Mouse (Mus musculus): Measurements from ENCODE around the gene Vapa. TPM values are rescaled to one million over a fixed set of nuclear protein-coding genes. Genes with fewer than 3 reads are reported as not detected.
A peak's percentile ranks its signal among the peaks of the same experiment; 100 is the strongest.
"Not testable (repeated sequence)": the region's sequence is repeated elsewhere in the genome, so short reads cannot be mapped to it uniquely, and the experiment has no call there.

Vapa gene
- polyA plus RNA-seq, 1 experiment from 2014 or later = 55.9 TPM

DNA sequence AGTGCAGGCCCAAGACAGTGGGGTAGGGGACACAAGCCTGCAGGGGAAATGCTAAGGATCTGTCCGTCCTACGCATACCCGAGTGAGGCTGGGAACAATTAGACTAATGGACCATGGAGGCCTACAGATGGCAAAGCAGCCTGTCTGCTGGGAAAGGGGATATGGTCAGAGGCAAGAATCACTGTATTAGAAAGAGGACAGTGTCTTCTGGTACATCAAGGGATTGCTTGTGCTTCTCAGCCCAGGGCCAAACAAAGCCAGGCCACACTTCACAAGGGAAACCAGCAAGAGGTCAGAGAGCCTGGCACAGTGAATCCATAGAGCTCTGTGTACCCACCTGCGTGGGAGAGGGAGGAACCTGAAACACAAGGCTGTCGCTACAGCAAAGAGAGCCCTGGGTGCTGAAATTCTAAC lies 29.2 kb upstream of the Vapa start:
- Histone ChIP-seq H3K36me3 (ENCODE audit: inconsistent target) (no peaks in the 10 kb centered on the region), H3K4me3 (ENCODE audit: inconsistent target) (no peak overlapping the region), H3K27ac (peak overlapping the region; percentile 10; the same call in 1 of the 2 replicates), H3K79me2 (ENCODE audit: inconsistent target) (no peaks in the 10 kb centered on the region)
- WGBS (ENCODE audit: missing documents) = 71% methylated on average over 5 of the region's 5 CpGs

DNA sequence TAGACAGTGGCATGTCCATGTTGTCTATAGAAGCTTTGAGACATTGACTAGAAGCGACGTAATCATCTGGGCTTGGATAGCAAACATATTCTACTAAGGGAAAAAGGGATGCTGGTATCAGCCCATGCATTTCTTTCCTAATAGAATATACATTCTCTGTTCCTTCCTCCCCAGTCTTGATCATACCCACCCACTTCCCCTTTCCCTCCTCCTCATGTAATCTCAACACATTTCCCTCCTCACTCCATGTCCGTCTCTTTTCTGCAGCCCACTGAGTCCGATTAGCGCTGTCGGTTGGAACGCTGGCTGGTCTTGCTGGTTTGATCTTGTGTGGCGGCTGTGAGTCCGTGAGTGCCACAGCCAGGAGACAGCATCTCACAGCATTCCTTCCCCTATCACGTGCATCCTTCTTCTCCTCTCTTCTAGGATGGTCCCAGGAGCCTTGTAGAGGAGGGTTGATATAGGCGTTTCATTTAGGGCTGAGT lies 28.4 kb upstream of the Vapa start, which contains the start of gene Txndc2:
TSS of gene Txndc2 (minus strand) at position 435 of the 485 bp plus-strand sequence.
- Histone ChIP-seq H3K36me3 (ENCODE audit: inconsistent target) (no peaks in the 10 kb centered on the region), H3K79me2 (ENCODE audit: inconsistent target) (no peaks in the 10 kb centered on the region), H3K4me3 (ENCODE audit: inconsistent target) (no peak within 1 kb of the TSS), H3K27ac (peak within 1 kb of the TSS; percentile 10; the same call in 1 of the 2 replicates)
- 73% methylated on average over 11 of the region's 11 CpGs for WGBS (ENCODE audit: missing documents)

DNA sequence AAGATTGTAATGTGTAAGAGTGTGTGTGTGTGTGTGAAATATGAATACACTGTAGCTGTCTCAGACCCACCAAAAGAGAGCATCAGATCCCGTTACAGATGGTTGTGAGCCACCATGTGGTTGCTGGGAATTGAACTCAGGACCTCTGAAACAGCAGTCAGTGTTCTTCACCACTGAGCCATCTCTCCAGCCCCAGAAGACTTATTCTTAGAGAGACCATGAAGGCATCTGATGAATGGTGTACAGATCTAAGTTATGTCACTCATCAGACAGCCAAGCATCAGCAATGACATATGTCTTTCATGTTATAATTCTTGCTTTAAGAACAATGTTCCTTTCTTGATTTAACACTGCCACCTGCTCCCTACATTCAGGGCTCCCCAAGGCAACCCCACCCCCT lies 25.8 kb upstream of the Vapa start:
- 92% methylated on average over 1 of the region's 1 CpGs for WGBS (ENCODE audit: missing documents)

DNA sequence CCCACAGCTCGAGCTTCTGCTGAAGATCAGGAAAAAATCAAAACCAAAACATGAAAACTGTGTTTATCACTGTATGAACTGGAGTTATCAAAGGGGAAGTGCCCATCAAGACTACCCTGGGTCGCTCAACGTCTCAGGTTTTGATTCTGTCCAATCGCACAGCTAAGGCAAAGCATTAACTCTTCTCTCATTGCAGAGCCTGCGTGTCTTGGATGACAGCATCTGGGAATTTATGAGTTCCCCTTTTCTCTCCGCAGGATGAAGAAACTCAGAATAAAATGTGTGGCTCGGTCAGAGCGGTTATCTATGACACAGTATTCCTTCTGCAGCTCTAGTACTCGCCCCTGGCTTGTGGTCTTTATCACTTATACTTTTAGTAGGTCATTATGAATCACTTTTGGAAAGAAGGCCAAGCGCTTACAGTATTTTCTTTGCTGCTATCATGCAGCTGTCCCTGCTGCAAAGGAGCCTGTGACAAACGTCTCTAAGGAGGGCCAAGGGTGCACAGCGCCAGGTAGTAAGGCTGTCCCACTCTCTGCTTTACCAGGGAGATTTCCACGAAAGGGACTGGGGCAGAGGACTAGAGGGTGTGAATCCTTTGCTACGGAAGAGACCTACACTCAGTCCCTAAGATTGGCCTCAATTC lies 22.5 kb upstream of the Vapa start:
- Histone ChIP-seq H3K36me3 (ENCODE audit: inconsistent target) (no peaks in the 10 kb centered on the region), H3K27ac (no peak overlapping the region), H3K4me3 (ENCODE audit: inconsistent target) (no peak overlapping the region), H3K79me2 (ENCODE audit: inconsistent target) (no peaks in the 10 kb centered on the region)
- 14% methylated on average over 14 of the region's 14 CpGs for WGBS (ENCODE audit: missing documents)

More for the DNA sequence above, 25.8 kb upstream of the Vapa start:
- Histone ChIP-seq H3K4me3 (ENCODE audit: inconsistent target) (no peak overlapping the region), H3K79me2 (ENCODE audit: inconsistent target) (no peaks in the 10 kb centered on the region), H3K27ac (no peak overlapping the region), H3K36me3 (ENCODE audit: inconsistent target) (no peaks in the 10 kb centered on the region)

DNA sequence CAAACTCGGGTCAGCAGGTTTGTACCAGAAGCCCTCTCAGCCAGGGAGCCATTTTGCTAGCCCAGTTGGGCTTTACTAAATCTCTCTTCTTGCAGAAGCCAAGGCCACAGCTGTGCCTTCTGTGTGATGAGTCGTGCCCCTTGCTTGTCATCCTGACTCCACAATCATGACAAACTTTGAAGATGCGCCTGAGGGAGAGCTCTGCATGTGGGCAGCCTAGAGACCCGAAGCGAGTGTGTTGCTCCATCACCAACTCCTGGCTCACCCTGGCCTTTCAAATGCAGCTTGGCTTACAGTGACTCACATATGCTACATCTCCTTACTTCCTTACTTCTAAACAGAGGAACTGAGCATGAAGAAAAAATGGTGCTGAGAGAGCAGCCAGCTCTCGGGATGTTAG lies 16.6 kb upstream of the Vapa start:
- Histone ChIP-seq H3K36me3 (ENCODE audit: inconsistent target) (no peaks in the 10 kb centered on the region), H3K4me3 (ENCODE audit: inconsistent target) (no peak overlapping the region)
- 36% methylated on average over 6 of the region's 6 CpGs for WGBS (ENCODE audit: missing documents)

DNA sequence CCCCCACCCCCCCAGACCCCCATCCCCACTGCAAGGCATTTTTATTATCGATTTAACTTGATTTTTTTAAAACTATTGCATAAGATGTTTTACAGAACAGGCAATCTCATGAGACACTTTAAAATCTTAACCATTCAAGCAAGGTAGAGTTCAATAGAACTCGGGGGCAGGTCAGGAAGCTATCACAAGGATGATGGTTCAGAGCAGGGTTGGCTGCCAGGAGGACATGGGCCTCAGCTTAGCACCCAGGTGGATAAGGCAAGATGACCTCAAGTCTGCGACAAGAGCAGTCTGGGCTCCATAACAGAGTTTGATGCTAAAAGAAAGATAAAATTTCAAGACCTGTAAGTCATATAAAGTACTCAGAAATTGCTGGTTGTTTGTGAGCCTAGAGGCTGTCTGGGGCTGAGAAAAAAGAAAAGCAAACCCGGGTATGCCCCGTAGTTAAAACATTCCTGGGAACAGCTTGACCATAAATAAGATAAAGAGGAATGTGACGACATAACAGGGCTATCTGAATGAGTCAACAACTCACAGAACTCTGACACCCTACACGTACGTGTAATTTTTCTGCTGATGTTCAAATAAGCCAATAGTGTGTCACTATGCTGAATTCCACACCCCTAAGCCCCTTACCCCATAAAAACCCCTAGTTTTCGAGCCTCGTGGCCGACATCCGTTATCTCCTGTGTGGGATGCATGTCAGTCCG lies 15.6 kb upstream of the Vapa start:
- H3K36me3 ChIP-seq (ENCODE audit: inconsistent target); H3K4me3 ChIP-seq (ENCODE audit: inconsistent target); H3K27ac ChIP-seq; H3K79me2 ChIP-seq (ENCODE audit: inconsistent target): not testable (repeated sequence)
- WGBS (ENCODE audit: missing documents) = 94% methylated on average over 7 of the region's 13 CpGs

More for the DNA sequence above, 16.6 kb upstream of the Vapa start:
- H3K27ac ChIP-seq = no peak overlapping the region
- H3K79me2 ChIP-seq (ENCODE audit: inconsistent target) = no peaks in the 10 kb centered on the region

DNA sequence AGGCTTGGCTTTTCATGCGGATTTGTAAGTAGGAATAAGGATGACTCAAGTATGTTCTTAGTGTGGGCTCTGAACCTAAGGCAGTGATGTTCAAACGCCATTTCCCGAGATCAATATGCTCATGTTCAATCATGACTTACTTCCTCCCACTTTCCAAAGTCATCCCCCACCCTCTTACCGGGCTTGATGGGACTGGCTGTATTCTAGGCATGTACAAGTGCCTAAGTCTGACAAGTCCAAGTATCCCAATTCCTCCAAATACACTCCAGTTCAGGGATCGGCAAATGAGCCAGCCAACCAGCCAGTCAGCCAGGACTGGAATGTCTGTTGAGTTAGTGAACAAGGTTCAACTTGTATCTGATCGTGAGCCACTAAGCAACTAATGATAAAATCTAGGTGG lies 12.9 kb upstream of the Vapa start:
- Histone ChIP-seq H3K4me3 (ENCODE audit: inconsistent target) (no peak overlapping the region), H3K36me3 (ENCODE audit: inconsistent target) (no peaks in the 10 kb centered on the region), H3K27ac (no peak overlapping the region), H3K79me2 (ENCODE audit: inconsistent target) (no peaks in the 10 kb centered on the region)
- 93% methylated on average over 6 of the region's 6 CpGs for WGBS (ENCODE audit: missing documents)

DNA sequence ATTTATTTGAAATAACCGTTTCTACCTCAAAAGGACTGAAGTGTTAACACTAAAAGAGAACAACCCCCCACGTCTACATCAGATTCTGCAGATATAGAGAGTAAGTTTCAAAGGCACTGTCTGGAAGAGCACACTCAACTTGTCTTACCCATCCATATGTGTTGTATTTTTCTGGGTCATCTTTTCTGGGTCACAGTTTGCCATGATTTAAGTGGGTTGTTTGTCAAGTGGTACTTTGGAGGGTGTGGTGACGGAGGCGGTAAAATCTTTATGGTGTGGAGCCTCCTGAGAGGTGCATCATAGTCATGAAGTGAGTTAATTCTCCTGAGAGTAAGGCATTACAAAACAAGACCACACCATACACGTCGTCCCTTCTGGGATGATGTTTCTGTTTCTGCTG lies 12.2 kb upstream of the Vapa start:
- Histone ChIP-seq H3K36me3 (ENCODE audit: inconsistent target) (no peaks in the 10 kb centered on the region), H3K27ac (no peak overlapping the region), H3K79me2 (ENCODE audit: inconsistent target) (no peaks in the 10 kb centered on the region), H3K4me3 (ENCODE audit: inconsistent target) (no peak overlapping the region)
- WGBS (ENCODE audit: missing documents) = 94% methylated on average over 6 of the region's 6 CpGs

DNA sequence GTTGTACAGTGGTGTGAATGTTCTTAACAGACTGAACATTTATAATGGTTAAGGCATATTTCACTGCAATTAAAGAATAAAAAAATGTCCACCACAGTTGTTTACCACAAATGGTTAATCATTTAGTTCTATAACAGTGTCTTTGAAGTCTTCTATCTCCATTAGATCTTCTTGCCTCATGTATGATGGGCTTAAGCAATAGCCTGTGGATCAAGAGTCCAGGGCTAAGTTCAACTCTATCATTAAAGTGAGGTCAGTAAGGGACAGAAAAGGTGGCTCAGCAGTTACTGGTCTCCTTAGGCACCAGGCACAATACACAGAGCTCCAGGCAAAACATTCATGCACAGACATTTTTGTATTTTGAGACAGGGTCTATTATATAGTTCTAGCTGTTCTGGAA lies 9.8 kb upstream of the Vapa start:
- H3K4me3 ChIP-seq (ENCODE audit: inconsistent target) = no peak overlapping the region
- H3K79me2 ChIP-seq (ENCODE audit: inconsistent target) = no peaks in the 10 kb centered on the region

DNA sequence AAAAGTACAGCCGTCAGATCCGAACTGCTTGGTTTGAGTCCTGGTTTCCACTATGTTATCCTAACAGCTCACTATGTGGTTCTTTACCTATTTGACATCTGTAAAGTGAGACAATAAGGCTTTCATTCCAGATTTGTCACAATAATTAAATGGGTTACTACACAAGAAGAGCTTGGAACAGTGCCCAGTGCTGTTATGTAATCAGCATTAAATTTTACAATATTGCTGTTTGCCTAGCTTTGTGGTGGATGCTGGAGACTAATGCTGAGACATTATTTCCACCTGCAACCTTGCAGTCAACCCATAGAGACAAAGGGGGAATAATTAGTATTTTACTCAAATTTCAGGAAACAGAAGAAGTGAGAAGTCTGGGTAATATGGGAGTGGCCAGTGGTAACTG lies 5.1 kb upstream of the Vapa start:
- WGBS (ENCODE audit: missing documents) = 92% methylated on average over 2 of the region's 2 CpGs
- no peak overlapping the region for H3K4me3 ChIP-seq (ENCODE audit: inconsistent target)
- H3K36me3 ChIP-seq (ENCODE audit: inconsistent target) = no peaks in the 10 kb centered on the region
- no peak overlapping the region for H3K27ac ChIP-seq
- H3K79me2 ChIP-seq (ENCODE audit: inconsistent target) = no peaks in the 10 kb centered on the region

More for the DNA sequence above, 9.8 kb upstream of the Vapa start:
- Histone ChIP-seq H3K27ac (no peak overlapping the region), H3K36me3 (ENCODE audit: inconsistent target) (no peaks in the 10 kb centered on the region)

DNA sequence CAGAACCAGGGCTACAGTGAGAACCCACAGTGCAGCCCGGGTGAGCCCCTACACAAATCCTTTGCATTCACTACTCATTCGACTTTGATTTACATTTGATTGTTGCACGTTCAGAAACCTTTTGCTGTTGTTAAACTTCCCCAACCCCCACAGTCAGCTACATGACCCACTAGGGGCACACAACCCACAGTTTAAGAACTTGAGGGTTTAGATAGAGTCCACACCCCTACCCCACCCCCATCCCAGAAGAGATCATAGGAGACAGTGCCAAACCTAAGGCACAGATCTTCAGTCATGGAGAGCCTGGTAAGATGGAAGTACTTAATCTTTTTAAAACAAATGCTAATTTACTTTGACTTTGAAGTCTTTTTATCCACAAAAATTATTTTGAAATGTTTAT lies 2.3 kb upstream of the Vapa start:
- Histone ChIP-seq H3K4me3 (ENCODE audit: inconsistent target) (no peak overlapping the region), H3K79me2 (ENCODE audit: inconsistent target) (peaks cover 19% of the 10 kb centered on the region), H3K27ac (no peak overlapping the region), H3K36me3 (ENCODE audit: inconsistent target) (no peaks in the 10 kb centered on the region)
- WGBS (ENCODE audit: missing documents) = 70% methylated on average over 3 of the region's 3 CpGs

DNA sequence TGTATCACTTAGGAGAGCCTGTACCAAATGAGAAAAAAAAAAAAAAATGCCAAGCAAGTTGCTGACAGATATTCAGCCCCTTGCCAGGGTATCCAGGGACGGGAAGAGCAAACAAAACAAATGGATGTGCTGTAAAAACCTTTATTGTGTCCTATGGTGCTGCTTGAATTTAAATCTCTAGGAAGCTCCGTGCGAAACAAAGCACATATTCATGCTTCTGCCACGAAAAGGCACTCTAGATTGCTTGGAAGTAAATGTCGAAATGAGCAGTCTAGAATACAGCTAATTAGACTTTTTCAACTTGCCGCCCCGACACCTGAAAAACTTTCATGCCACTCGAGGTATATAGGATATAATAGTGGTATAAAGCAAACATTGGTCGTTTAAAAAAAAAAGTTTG lies 1.1 kb upstream of the Vapa start:
- Histone ChIP-seq H3K27ac (peak overlapping the region; percentile 83), H3K4me3 (ENCODE audit: inconsistent target) (peak overlapping the region; percentile 62)
- 6% methylated on average over 9 of the region's 9 CpGs for WGBS (ENCODE audit: missing documents)

DNA sequence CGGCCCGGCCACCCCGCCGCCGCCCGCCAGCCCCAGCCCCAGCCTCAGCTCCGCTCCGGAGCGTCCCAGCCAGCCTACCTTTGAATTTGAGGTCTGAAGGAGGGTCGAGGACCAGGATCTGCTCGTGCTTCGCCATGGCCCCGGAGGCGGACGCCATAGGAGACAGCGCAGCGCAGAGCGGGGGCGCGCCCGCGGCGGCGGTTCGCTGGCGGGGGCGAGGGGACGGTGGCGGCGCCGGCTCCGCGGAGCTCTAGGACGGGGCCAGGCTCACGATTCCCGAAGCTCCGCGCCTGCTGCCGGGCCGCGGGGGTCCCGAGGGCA lies 253 bp downstream of the Vapa start:
- Histone ChIP-seq H3K27ac (no peak overlapping the region), H3K4me3 (ENCODE audit: inconsistent target) (0 out of 2 replicates have a peak overlapping the region, but pooled peaks have one; percentile 9), H3K36me3 (ENCODE audit: inconsistent target) (no peaks in the 10 kb centered on the region), H3K79me2 (ENCODE audit: inconsistent target) (peaks cover 45% of the 10 kb centered on the region)
- WGBS (ENCODE audit: missing documents) = under 1% methylated on average over 38 of the region's 42 CpGs

More for the DNA sequence above, 1.1 kb upstream of the Vapa start:
- H3K36me3 ChIP-seq (ENCODE audit: inconsistent target) = no peaks in the 10 kb centered on the region
- H3K79me2 ChIP-seq (ENCODE audit: inconsistent target) = peaks cover 31% of the 10 kb centered on the region

DNA sequence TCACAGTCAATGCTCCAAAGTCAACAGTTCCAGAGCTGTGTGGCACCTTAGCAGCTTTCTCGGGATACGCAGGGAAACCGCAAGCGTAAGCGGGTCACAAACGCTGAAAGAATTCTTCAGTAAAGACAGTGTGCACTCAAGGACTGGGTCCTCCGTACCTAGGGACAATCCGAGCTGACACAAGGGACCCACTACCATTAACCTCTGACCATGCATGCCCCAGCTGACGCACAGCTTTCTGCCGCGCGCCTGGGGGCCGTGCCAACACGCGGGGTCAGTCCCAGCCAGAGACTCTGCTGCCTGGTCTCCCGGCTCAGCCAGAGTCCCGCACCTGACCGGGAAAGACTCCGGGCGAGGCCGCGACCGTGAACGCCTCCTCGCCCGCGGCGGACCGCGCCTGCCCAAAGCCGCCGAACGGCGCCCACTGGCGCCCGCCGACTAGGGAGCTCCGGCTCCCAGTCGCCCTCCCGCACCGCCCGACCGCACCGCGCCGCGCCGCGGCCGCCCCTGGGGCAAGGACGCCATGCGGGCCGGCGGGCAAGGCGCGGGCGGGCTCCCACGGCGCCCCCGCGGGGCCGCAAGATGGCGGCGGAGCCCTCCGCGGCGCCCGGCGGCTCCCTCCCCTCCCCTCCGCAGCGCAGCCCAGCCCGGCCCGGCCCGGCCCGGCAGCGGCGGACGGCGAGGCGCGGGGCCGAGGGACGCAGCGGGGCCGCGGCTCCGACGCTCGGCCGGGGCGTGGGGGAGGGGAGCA lies 789 bp downstream of the Vapa start:
- WGBS (ENCODE audit: missing documents) = 2% methylated on average over 59 of the region's 91 CpGs
- Histone ChIP-seq H3K79me2 (ENCODE audit: inconsistent target) (peaks cover 50% of the 10 kb centered on the region), H3K4me3 (ENCODE audit: inconsistent target) (peak overlapping the region; percentile 75), H3K36me3 (ENCODE audit: inconsistent target) (no peaks in the 10 kb centered on the region), H3K27ac (peak overlapping the region; percentile 59)

DNA sequence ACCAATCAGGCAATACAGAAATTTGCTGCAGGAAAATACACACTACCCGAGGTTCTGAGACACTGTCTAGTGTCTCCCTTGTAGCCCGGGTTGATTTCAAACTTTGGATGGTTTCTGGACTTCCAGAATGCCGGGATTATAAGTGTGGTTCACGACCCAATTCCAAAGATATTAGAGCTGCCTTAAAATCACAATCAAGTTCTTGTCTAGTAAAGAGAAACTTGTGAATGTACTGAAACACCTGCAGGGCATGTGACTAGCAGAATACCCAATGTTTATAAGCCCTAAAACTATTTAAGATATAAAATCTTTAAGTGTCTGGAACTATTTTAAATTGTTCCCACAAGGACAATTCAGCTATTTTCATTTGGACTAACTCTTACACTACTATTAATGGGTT lies 1.6 kb downstream of the Vapa start:
- Histone ChIP-seq H3K79me2 (ENCODE audit: inconsistent target) (peaks cover 58% of the 10 kb centered on the region), H3K4me3 (ENCODE audit: inconsistent target) (peak overlapping the region; percentile 75), H3K27ac (no peak overlapping the region; the same call in 1 of the 2 replicates), H3K36me3 (ENCODE audit: inconsistent target) (no peaks in the 10 kb centered on the region)
- WGBS (ENCODE audit: missing documents) = 9% methylated on average over 4 of the region's 4 CpGs
